Mouse (Mus musculus): ENCODE results near the gene Il16. TPM values are rescaled to one million over a fixed set of nuclear protein-coding genes. Genes with fewer than 3 reads are reported as not detected.

Il16 gene
- total RNA-seq (2021) = 1 to 10 TPM; 8.5 to 8.8 TPM
- long read RNA-seq, experiment 1, partial matches to known transcripts = 2 of 4 reads
- long read RNA-seq, experiment 1, other reads (novel, unspliced or antisense) = 0 of 4 reads
- long read RNA-seq, experiment 2, transcript Il16-203 (7 exons, 3,183 nt) = major isoform, 5 of 14 reads
- long read RNA-seq, experiment 2, partial matches to known transcripts = 5 of 14 reads
- long read RNA-seq, experiment 2, other reads (novel, unspliced or antisense) = 4 of 14 reads

DNA sequence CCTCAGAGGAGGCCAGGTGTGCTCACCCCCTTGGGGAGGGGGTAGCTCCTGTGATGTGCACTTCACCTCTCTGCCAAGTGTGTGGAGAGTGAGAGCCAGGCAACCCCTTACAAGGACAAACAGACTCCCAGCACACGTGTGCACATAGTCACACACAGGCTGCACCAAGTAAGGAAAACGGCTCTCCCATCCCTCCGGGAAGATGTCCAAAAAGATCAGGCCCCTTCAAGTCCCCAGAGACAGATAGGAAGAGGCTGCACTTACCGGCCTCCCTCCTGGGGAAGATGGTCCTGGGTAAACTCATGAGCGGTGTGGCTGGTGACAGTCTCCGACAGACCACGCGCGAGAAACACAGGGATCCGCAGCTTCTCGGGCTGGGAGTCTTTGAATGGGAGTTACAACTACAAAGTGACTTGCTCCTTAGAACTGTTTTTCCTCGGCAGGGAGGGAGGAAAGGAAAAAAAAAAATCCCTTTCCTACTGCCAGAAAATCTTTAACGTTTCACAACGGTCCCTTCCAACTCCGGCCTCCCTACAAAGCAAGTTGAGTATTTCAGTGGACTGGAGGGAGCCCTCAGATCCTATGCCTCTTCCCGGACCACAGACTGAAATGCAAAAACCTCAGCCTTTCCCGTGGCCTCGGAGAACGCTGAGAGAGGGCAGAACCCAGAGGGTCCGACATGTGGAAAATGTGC, at the start of gene Il16:
Gene Il16, minus strand, starts transcription at position 314 of the 694 bp plus-strand sequence.
- DNase-seq (ENCODE audit: low spot score in 2 of 2) = no peak

- DNase-seq (ENCODE audit: low spot score in 2 of 2) = no peak
Measured at GRCm38 (mm10) chr7:83794705-83795104, 49.2 kb upstream of the Il16 start, which contains the start of gene Cfap161. Cfap161 (minus strand) TSS chr7:83794880.

DNA sequence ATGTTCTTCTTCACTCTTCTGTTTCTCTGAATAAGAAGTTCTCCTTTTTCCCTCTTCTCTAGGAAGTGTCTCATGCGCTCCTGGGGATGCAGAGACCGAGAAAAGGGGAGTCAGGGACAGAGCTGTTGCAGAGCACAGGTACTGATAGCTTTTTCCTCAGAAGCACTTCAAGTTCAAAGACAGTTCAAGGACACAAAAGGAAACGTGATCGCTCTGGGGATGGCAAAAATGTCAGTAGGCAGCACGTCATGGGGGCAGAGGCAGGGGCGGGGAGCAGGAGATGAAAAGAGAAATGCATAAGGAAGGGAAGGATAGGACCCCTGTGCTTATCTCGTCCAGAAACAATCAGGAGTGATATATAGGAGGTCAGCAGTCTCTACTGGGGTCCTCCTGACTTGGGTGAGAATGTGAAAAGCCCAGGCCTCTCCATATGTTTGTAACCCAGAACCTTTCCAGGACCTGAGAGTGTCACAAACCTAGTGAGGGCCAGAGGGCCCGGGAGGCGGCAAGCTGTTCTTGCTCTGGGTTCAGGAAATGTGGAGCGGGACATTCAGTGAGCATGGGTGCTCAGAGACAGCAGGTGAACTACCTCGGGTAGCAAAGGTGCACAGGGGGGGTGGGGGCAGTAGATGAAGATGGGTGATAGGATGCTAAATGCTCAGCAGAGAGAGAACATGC, 48.6 kb upstream of the Il16 start:
- no peak for DNase-seq (ENCODE audit: low spot score in 2 of 2)

DNA sequence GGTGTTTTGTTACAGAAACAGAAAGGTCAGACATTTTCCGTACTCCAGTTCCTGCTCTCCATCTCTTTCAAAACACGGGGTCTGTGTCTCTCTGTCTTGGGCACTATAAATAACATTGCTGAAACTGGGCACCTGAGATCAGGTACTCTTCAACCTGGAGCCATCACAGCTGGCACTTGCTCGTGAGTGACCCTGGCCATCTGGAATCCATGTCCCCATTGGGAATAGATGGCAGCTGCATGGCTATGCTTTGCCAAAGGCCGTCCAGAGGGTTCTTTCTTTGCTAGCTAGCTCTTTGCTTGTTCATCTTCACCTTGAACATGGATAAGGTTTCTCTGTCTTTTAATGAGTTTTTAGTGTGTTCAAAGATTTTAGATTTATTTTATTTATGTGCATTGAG, 35.4 kb upstream of the Il16 start:
- no peak for DNase-seq (ENCODE audit: low spot score in 2 of 2)

DNA sequence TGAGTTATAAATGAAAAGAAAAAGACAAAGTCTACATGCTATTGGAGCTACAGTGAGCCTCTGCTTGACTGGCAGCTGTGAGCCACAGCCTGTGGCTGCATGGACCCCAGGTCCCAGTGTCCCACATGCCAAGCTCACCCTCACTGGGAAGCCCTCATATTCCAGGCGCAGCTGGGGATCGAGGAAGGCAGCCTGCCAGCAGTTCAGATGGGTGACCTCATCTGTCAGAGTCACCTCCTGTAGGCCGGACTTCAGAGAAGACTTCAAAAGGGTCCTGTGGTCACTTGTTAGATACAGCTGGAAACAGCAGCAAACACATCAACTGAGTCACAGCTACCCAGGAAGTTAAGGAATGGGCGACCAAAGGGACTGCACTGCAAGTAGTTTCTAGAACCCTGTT, 34.5 kb upstream of the Il16 start:
- no peak for DNase-seq (ENCODE audit: low spot score in 2 of 2)

DNA sequence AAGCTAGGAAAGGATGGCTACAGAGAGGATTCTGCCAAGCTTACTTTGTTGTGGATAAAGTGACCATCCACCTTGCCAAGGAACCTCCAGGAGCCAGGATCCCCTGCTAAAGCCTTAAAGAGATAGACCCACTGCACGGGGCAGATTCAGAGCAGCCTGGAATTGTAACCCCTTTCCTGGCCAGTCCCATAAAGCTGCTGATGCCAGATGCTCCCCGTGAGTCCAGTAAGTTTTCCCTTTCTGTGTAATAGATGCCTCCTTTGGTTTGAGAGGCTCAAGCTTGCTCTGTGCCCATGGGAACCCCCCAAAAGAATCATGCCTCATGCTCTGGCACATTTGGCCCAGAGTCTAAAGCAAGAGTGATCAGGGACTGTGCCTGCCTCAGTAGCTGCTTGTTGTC, 33.5 kb upstream of the Il16 start:
- DNase-seq (ENCODE audit: low spot score in 2 of 2) = no peak

- no peak for DNase-seq (ENCODE audit: low spot score in 2 of 2)
Measured at GRCm38 (mm10) chr7:83778516-83778915, 33.0 kb upstream of the Il16 start.

GRCm38 (mm10) chr7:83774721-83775120, 29.2 kb upstream of the Il16 start:
- no peak for DNase-seq (ENCODE audit: low spot score in 2 of 2)

GRCm38 (mm10) chr7:83763674-83764073, 18.1 kb upstream of the Il16 start:
- no peak for DNase-seq (ENCODE audit: low spot score in 2 of 2)

- DNase-seq (ENCODE audit: low spot score in 2 of 2) = no peak
Measured at GRCm38 (mm10) chr7:83762336-83762735, 16.8 kb upstream of the Il16 start.

DNA sequence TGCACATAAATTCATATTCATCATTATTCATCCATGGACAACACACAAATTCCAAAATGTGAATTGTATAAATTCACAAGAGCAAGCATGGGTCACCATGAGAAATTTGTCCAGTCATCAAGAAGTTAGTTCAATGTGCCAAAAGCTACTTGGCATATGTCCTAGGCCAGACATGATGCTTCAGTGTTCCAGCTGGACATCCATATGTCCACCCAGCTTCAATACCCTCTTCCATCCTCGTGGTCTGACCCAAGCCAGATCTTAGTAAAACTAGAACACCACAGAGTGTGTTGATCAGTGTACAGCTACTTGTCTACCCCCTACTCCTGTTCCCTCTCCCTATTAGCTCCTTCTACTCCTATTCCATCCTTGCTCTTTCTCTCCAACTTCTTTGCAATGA, 5.5 kb upstream of the Il16 start:
- no peak for DNase-seq (ENCODE audit: low spot score in 2 of 2)

DNA sequence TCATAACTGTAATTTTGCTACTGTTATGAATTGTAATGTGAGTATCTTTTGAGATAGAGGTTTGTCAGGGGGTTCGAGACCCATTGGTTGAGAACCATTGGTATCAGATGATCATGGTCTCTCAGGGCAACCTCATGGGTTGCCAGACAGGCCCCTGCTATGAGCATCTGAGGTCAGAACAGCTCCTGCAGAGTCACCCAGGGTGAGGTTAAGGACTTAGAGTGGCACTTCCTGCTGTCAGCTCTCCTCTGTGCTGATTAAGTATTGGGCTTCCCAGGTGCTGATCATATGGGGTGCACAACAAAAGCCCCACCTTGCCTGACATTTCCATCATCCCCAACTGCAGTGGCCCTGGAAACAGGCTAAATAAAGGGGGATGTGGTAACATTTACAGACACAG, 2.9 kb upstream of the Il16 start:
- no peak for DNase-seq (ENCODE audit: low spot score in 2 of 2)

DNA sequence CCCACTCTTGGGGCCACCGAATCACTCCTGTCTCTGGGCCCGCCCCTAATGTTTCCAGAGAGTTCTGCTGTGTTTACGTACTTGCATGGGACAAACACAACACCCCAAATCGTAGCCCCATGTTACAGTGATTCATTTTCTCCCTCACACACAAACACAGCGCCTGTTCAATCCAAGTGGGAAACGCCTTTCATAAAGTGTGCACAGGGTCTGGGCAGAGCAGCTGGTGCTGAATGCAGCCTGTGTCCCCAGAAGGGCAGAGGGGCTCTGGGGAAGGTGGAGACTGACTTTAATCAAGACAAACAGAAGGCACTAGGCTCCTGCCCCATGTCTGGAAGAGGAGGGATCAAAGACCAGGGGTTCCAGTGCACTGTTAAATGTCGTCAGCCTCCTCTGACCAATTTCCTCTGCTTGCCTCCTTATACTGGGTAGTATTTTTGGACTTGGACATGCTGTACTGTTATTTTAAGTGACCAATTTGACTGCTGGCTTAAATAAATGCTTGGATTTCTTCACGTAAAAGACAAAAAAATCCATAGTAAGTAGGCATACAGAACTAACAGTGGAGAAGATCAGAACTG, 671 bp upstream of the Il16 start:
- DNase-seq (ENCODE audit: low spot score in 2 of 2) = no peak

DNA sequence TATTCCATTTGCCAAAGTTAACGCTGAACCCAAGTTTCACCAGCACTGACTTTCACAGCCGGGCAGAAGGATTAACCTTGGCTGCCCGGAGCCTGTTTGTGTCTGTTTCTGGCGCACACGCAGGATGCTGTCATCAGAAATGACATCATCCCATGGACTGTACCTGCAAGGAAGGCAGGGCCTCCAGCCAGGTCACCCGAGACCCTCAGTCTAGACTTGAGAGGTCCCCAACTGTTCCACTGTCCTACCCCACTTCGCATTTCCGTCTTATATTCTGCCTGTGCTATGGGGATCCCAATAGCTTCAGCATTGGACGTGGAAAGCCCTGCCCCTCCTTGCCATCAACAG, 487 bp downstream of the Il16 start:
- no peak for DNase-seq (ENCODE audit: low spot score in 2 of 2)

GRCm38 (mm10) chr7:83744250-83744649, 1.3 kb downstream of the Il16 start:
- no peak for DNase-seq (ENCODE audit: low spot score in 2 of 2)

- DNase-seq (ENCODE audit: low spot score in 2 of 2) = no peak
Measured at GRCm38 (mm10) chr7:83742690-83743089, 2.8 kb downstream of the Il16 start.

DNA sequence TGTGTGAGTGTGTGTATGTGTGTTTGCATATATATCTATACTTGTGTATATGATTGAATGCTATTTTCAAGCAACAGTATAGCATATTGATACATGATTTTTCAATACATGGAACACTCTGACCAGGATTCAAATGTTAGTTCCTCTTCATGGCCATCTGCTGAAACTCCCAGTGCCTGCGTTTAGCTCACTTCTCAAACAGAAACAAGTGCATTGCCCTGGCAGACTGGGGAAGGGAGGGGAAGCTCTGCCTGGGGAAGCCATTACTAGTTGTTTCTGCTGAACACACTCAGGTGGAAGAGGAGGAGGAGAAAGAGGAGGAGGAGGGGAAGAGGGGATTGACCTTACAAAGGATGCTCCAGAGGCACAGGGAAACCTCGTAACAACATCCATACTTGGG, 3.5 kb downstream of the Il16 start:
- DNase-seq (ENCODE audit: low spot score in 2 of 2) = no peak

DNA sequence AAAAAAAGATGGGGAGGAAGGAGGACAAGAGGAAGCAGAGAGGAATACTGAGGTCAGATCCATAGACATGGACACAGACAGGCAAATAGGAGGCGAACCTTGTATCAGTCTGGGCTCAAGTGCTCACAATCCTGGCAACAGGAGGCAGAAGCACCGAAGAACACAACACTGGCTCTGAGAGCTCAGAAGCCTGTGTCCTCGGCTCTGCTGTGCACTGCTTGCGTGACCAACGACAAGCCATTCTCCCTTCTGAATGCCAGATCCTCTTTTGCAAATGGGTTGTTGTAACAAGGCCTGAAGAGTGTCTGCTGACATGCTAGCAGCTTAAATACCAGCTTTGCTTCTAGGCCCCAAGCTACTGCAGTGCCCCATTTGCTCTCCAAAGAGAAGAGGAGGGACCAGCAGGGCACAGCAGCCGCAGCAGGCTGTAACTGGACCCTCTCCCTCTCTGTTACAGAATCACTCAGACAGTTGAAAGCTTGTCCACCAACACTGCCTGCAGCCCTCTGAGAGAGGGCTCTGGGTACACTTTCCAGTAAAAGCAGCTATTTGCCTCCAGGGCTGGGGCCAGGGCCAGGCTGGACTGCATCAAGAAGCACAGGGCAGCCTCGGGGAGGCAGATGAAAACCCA, 5.7 kb downstream of the Il16 start:
- DNase-seq (ENCODE audit: low spot score in 2 of 2) = no peak

DNA sequence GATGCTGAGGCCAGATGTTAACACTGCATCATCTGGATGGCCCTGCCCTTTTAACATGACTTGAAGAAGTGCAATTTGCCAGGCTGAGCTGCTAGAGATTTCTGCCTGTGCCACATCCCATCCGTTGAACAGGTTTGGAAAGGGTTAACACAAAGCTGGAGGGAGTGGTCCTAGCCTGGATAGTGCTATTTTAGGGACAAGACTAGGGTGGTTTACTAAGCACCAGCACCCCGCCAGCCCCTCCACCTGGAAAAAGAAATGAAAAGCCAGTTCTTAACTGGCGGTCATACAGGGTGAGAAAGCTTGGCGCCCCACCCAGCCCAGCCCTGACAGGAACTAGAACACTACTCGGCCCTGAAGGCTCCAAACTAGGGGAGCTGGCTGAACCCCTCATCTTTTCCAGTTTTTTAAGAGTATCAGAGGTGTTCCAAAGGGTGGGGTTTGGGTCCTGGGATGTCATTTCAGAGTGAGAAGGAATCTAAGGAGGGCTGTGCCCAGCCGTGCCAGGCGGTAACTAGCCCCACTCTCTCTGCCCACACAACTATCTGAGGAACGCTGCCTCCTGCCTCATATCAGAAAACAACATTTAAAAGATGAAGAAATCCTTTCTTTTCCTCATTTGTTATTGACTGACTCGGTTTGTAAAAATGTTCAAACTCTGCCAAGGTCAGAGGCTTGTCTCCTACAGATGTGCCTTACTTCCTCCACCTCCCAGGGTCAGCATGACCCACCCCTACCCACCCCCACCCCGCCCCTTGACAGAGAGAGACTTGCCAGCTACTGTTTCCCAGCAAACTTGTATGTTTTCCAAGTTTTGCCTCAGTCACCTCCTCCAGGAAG, 6.7 kb downstream of the Il16 start:
- DNase-seq (ENCODE audit: low spot score in 2 of 2) = no peak

DNA sequence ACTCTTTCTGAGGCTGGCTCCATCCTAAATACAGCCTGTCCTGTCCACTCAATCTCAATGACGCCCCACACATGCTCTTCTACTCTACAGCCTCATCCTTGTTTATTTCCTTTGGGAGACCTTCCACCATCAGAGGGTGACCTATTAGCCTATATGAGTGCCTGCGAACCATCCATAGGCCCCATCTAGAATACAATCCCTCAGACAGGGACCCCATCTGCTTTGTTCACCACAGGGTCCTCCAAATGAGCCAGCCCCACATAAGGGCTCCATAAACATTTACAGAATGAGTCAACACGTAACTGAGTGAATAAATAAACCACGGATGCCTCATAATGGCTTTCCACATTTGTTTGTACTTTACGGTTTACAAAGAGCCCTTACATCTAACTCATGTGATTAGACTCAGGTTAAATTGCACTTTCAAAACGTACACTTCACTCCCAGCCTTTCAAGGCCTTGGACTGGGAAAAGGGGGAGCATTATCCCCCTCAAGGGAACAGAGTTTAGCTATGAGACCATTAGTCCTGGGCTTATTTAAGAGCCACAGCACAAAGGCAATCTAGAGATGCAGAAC, 7.5 kb downstream of the Il16 start:
- no peak for DNase-seq (ENCODE audit: low spot score in 2 of 2)
